Mouse (Mus musculus) brain, embryonic 14.5 days (tissue): ENCODE results near the gene Scpep1.

Source experiments
- CTCF ChIP-seq: fragments of 200-500 bp; IDR thresholded peaks from 2 replicates; pipeline ENCODE4 v1.5.1; 2012; ENCODE audit warnings: inconsistent platforms, mild to moderate bottlenecking, moderate library complexity, borderline replicate concordance; ENCODE audit not compliant: insufficient read depth, insufficient read length; ENCODE audit errors: extremely low read depth
- POLR2A ChIP-seq: fragments of 200-500 bp; IDR thresholded peaks from 2 replicates; pipeline ENCODE4 v1.6.1; 2012; ENCODE audit warnings: mild to moderate bottlenecking, inconsistent platforms, borderline replicate concordance; ENCODE audit not compliant: poor library complexity, insufficient read depth, insufficient read length, severe bottlenecking; ENCODE audit errors: extremely low read depth

- no peak for TF ChIP-seq CTCF
- TF ChIP-seq POLR2A: no peak
These were observed 5.2 kb downstream of the Scpep1 start for GRCm38 (mm10) chr11:88949802-88950639.
